Mouse (Mus musculus) gastrocnemius, postnatal 10 days (tissue): ENCODE data around the gene Cxcl10. TPM values are rescaled to one million over a fixed set of nuclear protein-coding genes. Genes with fewer than 3 reads are reported as not detected.

ENCODE experiments used
- DNase-seq: peaks from one replicate; pipeline ENCODE4 v3.0.0; 2021; ENCODE audit warnings: mixed read lengths
- total RNA-seq, 2 experiments: library from RNA; stranded (reverse); gene quantifications; 2 replicates each; pipeline ENCODE4 v1.2.3; 2021

Gene Cxcl10
- total RNA-seq, 2 experiments from 2014 or later, result 0.43 TPM; not detected in 1

- DNase-seq, result peak; percentile 22
Measured at GRCm38 (mm10) chr5:92318596-92318995, 30.1 kb downstream of the Cxcl10 start.

- no peak for DNase-seq
Measured at GRCm38 (mm10) chr5:92318119-92318518, 30.6 kb downstream of the Cxcl10 start.

- DNase-seq, result no peak
Measured at GRCm38 (mm10) chr5:92313776-92314175, 34.9 kb downstream of the Cxcl10 start.

- DNase-seq, result peak; percentile 94
Measured at GRCm38 (mm10) chr5:92312046-92312715, 36.5 kb downstream of the Cxcl10 start.

- DNase-seq, result peak; percentile 89
Measured at GRCm38 (mm10) chr5:92309681-92310511, 38.8 kb downstream of the Cxcl10 start, which contains the start of gene Sdad1. Gene Sdad1 (minus strand): TSS chr5:92310479.

- DNase-seq, result no peak
Measured at GRCm38 (mm10) chr5:92304291-92304690, 44.4 kb downstream of the Cxcl10 start.

GRCm38 (mm10) chr5:92302149-92302840 is 46.4 kb downstream of the Cxcl10 start:
- no peak for DNase-seq

Other genes starting within 250 kb of the Cxcl10 start
- 10 to 100 TPM; 63.0 to 68.2 TPM for gene Uso1, start 211.0 kb downstream of the Cxcl10 start, total RNA-seq
- not detected for gene U90926, start 133.5 kb downstream of the Cxcl10 start, total RNA-seq
- gene Ppef2, start 92.6 kb downstream of the Cxcl10 start, total RNA-seq, result not detected
- gene Naaa, start 70.7 kb downstream of the Cxcl10 start, total RNA-seq, result 10 to 100 TPM in 1 of 2 experiments, 1 to 10 TPM in 1; 8.9 to 11.7 TPM
- gene Sdad1, start 38.4 kb downstream of the Cxcl10 start, total RNA-seq, result 10 to 100 TPM; 20.3 to 20.8 TPM
- gene Cxcl9, start 20.8 kb downstream of the Cxcl10 start, total RNA-seq, result 1 to 10 TPM; 3.7 to 5.3 TPM
- 100 to 1,000 TPM; 327 to 371 TPM for gene Art3, start 17.1 kb downstream of the Cxcl10 start, total RNA-seq
- 10 to 100 TPM; 12.0 to 16.2 TPM for gene Nup54, start 86.3 kb upstream of the Cxcl10 start, total RNA-seq
- gene Scarb2, start 157.9 kb upstream of the Cxcl10 start, total RNA-seq, result 10 to 100 TPM; 94.3 to 96.4 TPM
- not detected for gene Fam47e, start 206.2 kb upstream of the Cxcl10 start, total RNA-seq